Mouse (Mus musculus) heart, adult 18-20 months (tissue): ENCODE results near the gene Sept8. TPM values are rescaled to one million over a fixed set of nuclear protein-coding genes. Genes with fewer than 3 reads are reported as not detected.

Source experiments
- DNase-seq, 2 experiments: peaks; one replicate each; pipeline ENCODE4 v3.0.0; 2021 to 2022; ENCODE audit warnings: mixed read lengths in 1 of 2
- total RNA-seq, 2 experiments: library from RNA; stranded (reverse); gene quantifications; 2 replicates each; pipeline ENCODE4 v1.2.3; 2021

The Sept8 gene
- total RNA-seq, 2 experiments from 2014 or later: 24.7 to 24.8 TPM

DNA sequence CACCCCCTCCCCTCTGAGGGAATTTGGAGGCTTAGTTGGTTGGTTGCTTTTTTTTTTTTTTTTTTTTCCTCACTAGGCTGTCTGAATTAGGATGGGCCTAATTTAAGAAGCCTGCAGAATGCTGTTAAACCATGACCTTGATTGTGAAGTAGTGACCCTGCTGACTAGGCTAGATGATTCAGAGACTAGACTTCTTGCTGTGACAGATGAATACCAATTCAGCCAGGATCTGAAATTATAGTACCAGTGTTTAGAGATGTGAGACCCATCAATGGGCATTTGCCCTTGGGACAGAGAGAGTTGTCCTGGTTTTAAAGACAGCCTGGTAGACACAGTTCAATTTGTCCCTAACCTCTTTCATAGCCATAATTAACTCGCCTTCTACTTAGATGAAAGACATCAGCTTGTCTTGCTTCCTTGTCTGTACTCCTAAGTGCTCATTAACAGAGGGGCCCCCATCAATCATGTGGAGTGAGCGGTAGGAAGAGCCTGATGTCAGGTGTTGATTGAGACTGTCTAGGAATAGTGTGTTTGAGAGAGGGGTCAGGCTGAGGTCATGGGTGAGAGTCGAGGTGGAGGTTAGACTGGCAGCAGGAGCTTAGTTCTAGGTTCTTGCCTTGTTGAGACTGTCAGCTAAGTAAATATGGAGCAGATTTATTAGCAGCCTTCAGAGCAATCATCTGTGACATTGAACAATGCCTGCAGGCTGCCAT, 25.7 kb upstream of the Sept8 start:
- no peak for DNase-seq

DNA sequence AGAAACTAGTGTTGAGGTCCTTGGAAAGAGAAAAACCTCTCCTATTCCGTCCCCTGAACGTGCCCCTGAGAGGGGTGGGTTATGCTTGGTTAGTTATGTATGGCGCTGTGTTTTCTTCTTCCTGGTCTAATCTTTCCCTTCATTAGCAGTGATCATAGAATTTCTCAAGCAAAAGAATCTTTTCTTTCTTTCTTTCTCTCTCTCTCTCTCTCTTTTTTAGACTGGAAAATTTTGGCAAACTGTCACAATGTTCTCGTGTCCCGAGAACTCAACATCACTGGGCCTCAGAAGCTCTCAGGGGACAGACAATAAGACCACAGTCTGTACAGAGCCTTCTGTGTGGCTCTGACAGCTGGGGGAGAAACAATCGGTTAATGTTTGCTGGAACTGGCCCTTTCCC, 23.6 kb upstream of the Sept8 start:
- DNase-seq: peak; percentile 42 to 61

DNA sequence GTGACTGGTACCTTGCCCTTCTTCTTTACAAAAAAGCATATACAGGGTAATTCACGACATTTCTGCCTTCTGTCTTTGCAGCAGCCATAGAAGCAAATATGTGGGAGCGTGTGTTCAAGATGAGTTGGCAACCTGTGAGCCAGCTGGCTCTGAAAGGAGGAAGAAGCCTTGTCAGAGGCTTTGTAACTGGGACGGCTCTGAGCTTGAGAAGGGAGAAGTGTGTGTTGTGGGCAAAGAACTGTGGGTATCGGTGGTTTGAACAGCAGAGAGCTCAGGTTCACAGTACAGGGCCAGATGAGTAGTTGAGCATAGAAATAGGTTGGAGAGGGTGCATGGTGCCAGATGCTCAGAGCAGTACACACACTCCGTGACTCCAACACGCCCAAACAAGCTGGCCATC, 22.1 kb upstream of the Sept8 start:
- DNase-seq: peak in 1 of 2 experiments; percentile 35

DNA sequence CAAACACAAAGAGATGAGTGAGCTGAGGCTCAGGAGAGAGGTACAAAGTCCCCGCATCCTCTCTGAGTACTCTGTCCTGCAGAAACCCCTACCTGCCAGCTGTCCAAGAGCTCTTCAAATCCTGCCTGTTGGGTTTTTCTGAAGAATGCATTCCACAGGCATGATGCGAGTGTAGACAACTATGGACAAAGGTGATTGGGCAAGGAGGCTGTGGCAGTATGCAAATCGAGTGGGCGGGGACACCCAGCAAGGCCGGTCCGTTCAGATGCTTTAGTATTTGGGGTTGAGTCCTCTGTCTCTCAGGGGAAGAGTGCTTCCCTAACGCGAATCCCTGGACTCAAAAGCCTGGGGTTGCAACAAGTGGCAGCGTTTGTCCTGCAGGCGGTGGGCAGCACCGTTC, 18.5 kb upstream of the Sept8 start:
- peak in 1 of 2 experiments; percentile 45 for DNase-seq

DNA sequence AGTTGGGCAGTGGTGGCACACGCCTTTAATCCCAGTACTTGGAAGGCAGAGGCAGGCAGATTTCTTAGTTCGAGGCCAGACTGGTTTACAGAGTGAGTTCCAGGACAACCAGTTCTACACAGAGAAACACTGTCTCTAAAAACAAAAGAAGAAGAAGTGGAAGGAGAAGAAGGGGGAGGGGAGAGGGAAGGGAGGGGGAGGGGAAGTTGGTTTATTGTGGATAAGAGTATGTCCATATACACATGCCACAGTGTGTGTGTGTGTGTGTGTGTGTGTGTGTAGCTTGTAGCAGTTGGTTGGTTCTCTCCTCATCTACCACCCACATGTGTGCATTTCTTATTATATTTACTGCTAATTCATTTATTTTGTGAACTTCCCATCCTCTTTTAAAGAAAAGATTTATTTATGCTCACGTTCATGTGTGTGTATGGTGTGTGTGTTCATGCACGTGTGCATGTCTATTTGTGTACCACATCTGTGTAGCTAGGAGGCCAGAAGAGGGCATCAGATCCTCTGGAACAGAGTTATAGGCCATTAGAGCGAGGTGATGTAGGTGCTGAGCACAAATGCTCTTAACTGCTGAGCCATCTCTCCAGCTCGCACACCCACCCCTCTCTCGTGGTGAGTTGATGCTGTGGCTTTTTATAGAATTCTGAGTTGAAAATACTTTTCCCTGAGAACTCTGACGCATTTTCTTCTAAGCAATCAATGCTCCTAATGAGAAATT, 16.9 kb upstream of the Sept8 start:
- DNase-seq: no peak

DNA sequence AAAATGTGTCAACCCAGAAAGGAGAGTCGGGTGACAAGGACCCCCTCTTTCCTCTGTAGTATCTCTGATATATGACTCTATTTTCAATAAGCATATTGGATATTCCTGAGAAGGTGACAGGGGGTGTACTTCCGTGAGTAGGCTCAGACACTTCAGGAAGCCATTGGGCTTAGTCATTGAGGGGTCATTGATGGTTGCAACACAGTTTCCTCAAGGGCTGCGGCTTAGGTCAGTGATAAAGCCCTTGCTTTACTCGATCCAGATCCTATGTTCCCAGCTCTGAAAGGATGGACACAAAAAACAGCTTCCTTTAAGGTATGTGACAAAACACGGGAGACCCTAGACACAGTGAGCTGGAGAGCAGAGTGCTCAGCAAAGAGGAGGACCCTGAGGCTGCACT, 15.3 kb upstream of the Sept8 start:
- no peak for DNase-seq

DNA sequence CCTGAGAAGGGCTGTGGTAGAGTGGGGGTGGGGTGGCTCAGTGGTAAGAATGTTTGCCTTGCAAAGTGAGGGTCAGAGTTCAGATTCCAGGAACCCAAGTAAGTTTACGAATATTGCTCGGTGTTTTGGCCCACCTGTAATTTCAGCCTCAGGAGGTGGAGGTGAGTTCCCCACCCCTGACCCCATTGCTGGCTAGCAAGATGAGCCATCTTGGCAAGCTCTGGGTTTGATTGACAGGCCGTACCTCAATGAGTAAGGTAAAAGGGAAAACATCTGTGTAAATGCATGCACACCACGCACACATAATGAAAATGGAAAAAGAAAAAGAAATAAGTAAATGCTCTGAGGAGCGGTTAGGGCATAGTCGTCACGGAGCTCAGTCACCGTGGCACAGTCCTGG, 14.7 kb upstream of the Sept8 start:
- no peak for DNase-seq

DNA sequence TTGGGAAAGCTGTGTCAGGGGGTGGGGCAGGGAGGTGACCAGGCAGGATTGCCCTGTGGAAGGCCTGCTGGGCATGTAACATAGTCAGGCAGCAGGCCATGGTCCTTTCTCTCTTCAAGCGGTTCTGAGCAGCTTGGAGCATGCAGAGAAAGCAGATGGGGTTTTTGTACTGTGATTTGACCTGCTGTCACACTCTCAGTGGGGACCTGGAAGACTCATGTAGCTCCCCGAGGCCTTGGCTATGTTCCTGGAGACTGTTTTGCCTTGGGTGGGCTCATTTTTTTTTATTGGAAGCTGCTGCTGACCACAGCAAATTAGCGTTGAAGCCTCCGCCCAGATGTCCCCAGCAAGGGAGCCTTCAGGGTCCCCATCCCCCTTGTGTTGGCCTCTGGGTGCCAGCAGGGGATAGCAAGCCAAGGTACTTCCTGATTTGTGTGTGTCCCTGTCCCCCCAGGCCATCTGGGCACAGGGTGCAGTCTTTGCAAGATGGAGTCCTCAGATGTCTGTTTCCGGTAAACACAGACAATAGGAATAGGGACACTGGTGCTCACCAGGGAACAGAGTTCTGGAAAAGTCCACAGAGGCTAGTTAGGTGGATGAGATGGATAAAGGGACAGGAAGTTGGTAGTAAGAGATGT, 13.9 kb upstream of the Sept8 start:
- no peak for DNase-seq

DNA sequence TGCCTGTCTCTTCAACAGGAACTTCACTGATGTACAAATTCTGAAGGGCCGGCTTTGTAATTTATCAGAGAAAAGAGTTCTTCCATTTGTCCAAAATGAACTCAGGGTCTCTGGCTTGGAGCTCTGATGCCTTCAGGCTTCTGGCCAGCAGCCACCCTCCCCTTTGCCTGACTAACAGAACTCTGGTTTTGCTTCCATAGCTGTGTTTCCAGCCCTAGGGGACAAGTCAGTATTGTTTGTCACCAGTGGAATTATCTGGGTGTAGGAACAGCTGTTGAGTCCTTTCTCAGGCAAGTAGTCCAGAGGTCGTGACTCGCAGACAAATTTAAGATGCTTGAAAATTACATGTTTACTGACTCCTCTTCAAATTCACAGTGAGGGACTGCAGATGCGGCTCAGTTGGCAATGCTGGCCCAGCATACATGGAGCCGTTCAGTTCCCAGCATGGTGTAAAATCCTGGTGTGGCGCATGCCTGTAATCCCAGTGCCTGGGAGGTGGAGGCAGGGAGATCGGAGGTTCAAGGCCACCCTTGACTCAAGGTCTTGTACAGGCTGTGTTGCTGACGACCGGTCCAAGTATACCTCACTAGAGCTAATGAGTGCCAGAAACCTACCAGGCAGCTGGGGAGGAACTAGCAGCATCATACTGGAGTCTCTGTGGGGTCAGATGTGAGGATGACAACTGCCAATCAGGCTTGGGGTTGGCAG, 11.8 kb upstream of the Sept8 start:
- DNase-seq: peak; percentile 64 to 72

DNA sequence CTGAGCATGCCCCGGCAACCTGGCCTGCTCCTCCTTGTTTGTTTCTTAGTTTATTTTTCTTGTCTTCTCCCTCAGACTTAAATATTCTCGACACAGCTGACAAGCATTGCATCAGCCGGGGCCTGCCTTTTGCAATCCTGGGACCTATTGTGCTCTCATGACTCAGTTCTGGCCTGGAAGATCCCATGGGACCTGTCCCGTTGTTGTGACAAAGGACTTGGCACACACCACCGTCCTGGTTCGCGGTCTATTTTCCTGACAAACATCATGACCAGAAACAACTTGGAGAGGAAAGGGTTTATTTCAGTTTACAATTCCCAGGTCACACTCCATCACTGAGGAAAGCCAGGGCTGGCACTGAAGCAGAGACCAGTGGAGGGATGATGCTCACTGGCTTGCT, 10.9 kb upstream of the Sept8 start:
- DNase-seq: peak; percentile 84 to 91

DNA sequence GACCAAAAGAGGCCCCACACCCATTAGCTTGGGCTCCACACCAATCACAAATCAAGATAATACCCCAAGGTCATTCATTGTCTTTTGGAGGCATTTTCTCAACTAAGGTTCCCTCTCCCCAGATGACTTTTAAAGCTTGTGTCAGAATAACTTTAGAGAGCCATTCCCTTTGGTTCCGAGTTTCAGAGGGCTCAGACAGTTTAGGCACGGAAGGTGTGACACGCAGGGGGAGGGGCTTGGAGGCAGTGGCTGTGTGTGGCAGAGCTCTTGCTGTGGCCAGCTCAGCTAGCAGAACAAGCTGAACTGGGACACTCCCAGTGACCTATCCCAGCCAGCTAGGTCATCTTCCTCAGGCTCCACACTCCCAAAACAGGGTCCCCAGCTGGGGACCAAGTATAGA, 10.5 kb upstream of the Sept8 start:
- peak in 1 of 2 experiments; percentile 43 for DNase-seq

DNA sequence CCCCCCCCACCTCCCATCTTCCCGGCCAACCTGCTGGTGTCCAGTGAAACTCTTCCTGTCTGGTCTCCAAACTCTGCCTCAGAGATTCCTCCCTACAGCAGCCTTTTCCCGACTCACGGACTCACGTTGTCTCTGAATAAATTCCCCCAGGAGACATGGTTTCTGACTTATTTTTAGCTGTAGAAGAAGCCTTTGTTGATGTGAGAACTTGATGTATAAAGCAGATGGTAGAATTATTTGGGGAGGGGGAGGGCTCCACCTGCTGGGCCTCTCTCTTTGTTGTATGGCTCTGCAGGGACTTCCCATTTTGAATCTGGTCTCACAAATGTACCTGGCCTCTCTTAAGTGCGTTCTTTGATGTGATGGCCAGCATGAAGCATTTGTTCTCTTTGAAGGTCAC, 8.7 kb upstream of the Sept8 start:
- DNase-seq: peak in 1 of 2 experiments; percentile 43

DNA sequence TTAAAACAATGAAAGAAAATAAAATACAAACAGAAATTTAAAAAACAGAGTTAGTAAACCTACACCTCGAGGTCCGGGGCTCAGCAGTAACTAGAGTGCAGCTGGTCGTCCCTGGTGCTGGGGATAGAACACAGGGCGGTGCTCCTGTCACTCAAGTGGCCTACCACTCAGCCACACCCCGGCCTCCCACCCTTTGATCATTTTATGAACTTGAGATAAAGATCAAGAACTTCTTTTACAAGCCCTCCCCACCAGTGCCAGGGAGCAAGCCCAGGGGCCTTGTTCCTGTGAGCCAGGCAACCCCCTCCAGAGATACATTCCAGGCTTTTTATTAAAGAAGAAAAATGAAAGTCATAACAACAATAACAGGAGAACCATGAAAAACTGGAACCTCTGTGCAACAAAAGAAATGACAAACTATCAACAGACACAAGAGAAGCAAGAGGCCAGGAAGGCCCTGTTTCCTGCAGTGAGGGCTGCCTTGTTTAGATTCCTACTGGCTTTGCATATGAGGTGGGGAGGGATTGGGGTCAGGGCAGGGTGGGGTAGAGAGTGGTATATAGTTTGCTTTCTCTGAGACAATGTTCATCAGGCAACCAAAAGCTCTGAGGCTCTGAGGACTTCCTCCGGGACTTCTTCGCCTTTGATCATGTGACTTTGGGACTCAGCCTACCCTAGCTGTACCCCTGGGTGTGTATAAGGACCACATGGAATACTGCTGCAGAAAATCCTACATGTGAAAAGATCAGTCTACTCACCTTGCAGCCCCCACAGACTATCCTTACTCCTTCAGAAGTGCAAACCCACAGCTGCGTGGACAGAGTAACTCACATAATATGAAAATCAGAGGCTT, 2.1 kb upstream of the Sept8 start:
- no peak for DNase-seq

DNA sequence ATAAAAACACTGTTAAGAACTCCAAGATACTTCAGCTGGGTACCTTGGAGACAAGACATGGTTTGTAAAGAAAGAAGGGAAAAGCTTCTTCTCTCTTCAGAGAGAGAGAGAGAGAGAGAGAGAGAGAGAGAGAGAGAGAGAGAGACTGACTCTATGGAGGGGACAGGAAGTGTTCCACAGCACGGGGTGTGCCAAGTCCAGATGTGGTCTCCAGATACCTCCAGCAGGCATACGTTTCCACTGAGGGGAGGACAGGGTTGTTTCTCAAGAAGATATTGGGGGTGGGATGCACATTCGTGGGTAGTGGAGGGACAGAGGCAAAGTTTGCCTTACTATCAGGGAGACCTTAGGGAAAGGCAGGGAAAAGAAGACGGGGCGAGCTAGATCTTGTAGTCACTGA, 298 bp upstream of the Sept8 start:
- DNase-seq: no peak

DNA sequence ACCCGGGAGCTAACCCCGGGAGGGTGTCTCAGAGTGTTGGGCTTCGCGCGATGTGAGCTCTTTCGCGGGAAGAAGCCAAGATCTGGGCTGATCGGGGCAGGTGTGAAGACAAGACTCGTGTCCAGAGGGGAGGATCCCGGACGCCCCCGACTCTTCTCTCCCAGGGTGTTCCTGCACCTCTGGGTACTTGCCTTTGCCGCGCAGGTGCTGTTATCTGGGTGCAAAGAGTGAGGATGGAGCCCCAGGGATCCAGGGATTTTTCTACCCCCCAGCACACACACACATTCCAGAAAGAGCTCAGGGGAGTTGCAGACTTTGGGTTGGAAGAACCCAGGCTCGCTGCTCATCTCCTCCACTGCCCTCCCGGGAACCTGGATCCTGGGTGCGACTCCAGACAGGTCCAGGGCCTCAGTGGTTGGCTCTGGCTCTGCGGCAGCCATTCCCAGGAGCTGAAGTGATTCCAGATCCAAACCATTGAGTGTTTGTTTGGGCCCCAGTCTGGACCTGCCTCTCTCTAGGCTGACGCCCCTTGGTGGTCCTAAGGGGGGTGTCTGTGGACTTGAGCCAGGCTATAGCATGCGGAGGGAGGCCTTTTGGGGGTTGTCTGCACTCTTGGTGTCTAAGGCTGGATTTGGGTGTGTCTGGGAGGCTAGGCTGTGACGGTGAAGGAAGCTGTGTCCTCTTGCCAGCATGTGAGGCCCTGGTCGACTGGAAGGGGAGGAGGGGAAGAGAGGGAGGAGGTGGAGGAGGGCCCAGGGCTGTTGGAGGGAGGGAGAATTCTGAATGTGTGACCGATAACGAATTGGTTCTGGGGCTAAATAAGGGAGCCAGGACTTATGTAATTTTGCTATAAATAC, 1.3 kb downstream of the Sept8 start:
- DNase-seq: peak; percentile 85 to 89

DNA sequence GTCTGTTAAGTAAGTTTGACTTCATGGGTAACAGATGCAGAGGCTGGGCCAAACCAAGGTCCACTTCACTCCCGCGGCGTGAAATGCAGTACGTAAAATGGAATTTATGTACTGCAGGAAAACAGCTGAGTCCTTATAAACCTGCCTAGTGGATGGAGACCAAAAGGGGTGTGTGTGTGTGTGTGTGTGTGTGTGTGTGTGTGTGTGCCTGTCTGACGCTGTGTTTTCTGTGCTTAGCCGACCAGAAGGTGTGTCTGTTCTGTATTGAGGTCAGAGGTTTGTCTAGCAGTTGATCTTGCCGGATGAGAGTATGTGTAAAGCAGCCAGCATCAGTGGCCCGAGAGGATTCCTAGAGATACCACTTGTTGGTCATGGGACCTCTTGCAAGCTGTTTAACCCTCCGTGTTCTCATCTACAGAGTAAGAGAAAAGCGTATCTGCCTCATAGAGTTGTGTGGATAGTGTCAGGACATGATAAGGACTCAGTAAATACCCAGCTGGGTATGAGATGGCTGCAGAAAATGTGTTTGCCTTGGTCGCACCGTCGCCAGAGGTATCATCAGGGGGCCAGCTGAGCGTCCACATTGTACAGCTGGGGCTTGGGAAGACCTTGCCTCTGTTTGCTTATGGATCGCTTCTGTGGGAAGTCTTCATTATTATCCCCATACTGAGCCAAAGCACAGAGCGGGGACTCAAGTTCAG, 2.2 kb downstream of the Sept8 start:
- DNase-seq: peak; percentile 30 to 55

DNA sequence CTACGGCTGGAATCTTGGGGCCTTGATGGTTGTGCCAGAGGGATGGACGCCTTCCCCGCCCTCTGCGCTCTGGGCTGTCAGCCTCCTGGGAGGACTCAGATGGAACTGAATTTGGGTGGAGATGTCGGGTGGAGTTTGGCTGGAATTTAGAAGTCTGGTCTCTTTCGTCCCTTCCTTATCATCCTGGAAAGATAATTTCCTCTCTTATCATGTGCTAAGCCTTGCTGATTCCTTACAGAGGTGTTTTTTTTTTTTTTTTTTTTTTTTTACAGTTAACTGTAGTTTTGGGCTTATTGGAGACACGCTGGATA, 2.7 kb downstream of the Sept8 start:
- DNase-seq: peak; percentile 71 to 87

DNA sequence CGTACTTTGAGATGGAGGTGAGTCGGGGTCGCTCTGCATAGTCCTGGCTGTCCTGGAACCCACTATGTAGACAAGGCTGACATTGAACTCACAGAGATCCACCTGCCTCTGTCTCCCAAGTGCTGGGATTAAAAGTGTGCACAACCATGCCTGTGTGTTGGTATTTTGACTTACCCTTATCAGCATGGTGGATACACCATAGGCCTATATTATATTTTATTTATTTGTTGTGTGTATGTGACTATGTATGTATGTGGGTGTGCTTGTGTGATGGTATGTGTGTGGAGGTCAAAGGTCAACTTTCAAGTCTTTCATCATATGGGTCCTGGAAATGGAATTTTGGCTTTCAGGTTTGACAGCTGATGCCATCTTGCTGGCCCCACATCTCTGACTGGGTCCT, 3.3 kb downstream of the Sept8 start:
- DNase-seq: no peak

DNA sequence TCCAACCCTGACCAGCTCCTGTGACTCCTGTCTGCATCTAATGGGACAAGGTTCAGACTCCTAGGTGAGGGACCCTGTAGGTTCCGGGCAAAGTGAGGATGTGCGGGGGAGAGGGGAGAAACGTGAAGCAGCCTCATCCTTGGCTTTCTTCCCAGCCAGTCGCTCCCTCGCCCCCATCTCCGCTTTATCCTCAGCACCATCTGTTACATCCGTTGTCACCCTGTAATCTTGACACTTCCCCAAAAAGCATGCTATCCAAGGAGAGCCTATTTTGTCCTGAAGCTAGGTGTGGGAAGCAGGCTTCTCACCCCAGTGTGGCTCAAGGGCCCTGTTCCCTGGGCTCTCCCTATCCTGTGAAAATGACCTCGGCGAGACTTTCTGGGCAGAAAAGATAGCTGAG, 3.9 kb downstream of the Sept8 start:
- DNase-seq: peak in 1 of 2 experiments; percentile 18
